Mouse (Mus musculus): ENCODE measurements around the gene Mcm10. TPM values are rescaled to one million over a fixed set of nuclear protein-coding genes. Genes with fewer than 3 reads are reported as not detected.

The Mcm10 gene
- total RNA-seq (2023) = 1 to 10 TPM; 1.6 to 2.0 TPM

DNA sequence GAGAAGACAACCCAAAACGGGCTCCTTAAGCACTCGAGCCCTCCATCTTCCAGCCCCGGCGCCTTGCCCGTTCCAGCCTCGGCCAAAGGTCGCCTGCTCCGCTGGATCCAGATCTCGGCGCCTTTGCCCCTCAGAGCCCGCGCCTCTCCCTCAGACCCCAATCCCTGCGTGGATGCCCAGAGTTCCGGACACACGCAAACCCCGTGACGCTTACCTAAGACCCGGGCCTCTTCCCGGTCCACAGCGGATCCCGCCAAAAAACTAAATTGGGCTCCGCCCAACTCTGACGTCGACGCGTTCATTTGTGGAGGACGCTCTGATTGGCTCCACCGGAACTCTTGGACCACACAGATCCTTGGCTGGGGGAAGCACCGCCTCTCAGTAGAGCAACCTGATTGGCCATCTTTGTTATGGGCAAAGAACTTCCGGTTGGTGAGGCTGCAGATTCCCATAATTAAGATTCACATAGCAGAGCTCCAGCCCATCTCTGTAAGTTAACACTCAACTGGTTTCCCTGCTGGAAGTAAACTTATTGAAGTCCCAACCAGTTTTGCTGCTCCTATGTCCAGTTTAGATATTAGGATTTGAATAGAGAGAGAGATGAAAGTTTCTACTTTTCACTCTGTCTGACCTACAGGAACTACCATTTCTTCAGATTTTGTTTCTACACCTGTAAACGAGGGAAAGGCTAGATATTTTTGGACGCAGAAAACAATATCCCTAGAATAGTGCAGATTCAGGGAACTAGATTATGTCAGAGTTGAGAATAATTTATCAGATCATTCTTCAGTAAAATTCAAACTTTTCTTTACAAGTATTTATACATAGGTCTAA, at the start of gene Mcm10:
TSS of gene Mcm10 (minus strand) at position 301 of the 834 bp plus-strand sequence.

DNA sequence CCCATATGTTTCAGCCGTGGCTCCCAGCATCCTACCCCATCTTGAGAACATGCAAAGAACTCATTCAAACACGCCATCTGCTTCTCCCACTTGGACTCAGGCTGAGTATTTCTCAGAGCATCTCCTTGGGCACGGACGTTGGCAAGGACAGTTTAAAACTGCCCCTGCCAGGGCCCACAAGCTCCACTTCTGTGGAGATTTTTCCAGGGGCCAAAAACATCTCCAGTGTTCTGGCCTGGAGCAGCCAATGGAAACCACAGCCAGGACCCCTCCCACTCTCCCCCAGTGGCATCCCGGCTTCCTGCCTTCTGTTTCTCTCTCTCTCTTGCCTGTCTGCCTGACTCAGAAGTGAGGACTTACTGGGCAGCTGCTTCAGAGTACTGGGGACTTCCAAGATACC, 36.8 kb downstream of the Mcm10 start, which contains the start of gene Ucma:
TSS of gene Ucma (plus strand) at position 316 of the 400 bp plus-strand sequence.

Other genes with a start within 250 kb of the Mcm10 start
- gene Sephs1, start 131.2 kb downstream of the Mcm10 start, total RNA-seq (2023) = 10 to 100 TPM; 21.5 to 23.6 TPM
- 10 to 100 TPM; 48.3 to 60.2 TPM for gene Phyh, start 93.8 kb downstream of the Mcm10 start, total RNA-seq (2023)
- not detected for gene Ucma, start 36.7 kb downstream of the Mcm10 start, total RNA-seq (2023)
- gene Optn, start 51.3 kb upstream of the Mcm10 start, total RNA-seq (2023) = 1 to 10 TPM; 5.2 to 6.5 TPM
- not detected for gene Ccdc3, start 125.0 kb upstream of the Mcm10 start, total RNA-seq (2023)

Measured in B cell, adult 67 days (primary cell).